Mouse (Mus musculus): ENCODE measurements around the gene Gal3st2.
"Not testable (repeated sequence)": the region's sequence is repeated elsewhere in the genome, so short reads cannot be mapped to it uniquely, and the experiment has no call there.

Gene Gal3st2

DNA sequence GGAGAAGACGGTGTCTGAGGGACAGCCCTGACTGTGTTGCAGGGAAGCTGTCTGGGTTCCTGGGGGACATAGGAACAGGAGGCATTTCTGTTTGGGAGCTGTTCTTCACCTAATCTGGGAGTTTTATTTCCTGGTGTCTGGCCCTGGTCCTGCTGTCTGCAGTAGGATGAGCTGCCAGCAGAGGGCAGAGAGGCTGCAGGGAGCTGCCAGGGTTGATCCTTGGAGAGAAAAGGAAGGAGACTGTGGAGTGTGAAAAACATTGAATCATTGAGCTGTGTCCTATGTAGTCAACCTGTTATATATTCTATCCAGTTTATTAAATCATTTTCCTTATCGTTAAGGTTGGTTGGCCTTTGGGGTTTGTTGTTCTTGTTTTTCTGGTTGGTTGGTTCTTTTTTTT lies 50.8 kb downstream of the Gal3st2 start:
- H3K36me3 ChIP-seq (ENCODE audit: control insufficient read depth, insufficient read depth, low read length, poor library complexity, severe bottlenecking); DNase-seq (ENCODE audit: low read depth, low spot score); H3K27me3 ChIP-seq (ENCODE audit: control insufficient read depth, insufficient read depth, low read length, poor library complexity, severe bottlenecking): not testable (repeated sequence)

DNA sequence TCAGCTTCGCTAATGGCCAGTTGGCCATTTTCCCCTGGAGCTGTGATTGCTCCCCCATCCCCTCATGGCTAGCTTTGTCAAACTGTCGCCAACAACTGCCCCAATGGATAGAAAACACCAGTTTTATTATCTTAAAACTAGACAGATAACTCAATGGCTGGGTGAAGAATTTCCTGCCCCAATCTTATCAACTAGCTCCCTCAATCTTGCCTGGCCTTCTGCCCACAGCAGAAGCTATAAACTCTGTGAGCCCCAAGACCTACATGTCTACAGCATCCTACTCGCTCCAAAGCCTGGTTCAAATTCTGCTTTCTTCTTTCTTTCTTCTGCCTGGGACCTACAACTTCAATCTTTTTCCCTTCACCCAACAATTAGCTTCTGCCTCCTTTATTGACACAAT lies 56.1 kb downstream of the Gal3st2 start:
- not testable (repeated sequence) for H3K27me3 ChIP-seq (ENCODE audit: control insufficient read depth, insufficient read depth, low read length, poor library complexity, severe bottlenecking); H3K36me3 ChIP-seq (ENCODE audit: control insufficient read depth, insufficient read depth, low read length, poor library complexity, severe bottlenecking); DNase-seq (ENCODE audit: low read depth, low spot score)

DNA sequence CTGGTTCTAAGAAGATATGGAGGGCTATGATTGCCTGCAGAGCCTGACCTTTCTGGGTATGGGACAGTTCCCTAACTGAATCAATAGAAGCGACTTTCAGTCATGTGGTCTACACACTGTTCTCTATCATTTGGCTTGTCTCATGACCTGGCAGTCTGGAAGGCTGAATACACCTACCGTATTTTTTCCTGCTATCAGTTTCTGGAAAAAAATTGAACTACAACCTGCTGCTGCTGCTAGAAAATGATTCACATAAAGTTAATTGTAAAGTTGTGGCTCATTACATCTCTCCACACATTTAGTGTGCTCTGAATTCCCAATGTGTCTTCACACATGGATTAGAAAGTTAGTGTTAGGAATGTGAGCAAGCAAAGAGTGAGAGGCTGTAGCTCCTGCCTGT lies 56.9 kb downstream of the Gal3st2 start, which contains the start of gene Gal3st2b:
Gene Gal3st2b, plus strand, starts transcription at position 301 of the 400 bp plus-strand sequence.
- not testable (repeated sequence) for H3K27me3 ChIP-seq (ENCODE audit: control insufficient read depth, insufficient read depth, low read length, poor library complexity, severe bottlenecking); H3K36me3 ChIP-seq (ENCODE audit: control insufficient read depth, insufficient read depth, low read length, poor library complexity, severe bottlenecking); DNase-seq (ENCODE audit: low read depth, low spot score)

DNA sequence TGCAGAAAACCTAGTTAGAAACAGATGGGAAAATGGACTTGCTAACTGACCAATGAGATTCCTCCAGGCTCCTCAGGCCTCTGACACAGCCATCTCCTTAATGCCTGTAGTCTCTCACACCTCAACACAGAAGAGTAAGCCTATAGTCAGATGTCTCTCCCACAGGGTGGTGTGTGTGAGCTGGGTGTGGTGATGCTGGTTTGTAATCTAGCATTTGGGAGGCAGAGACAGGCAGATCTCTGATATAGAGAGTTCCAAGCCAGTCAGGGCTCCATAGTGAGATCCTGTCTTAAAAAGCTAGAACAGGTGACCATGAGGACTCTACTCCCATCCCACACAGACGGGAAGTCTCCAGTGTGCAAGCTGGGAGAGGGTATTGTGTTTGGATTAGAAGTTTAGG lies 57.7 kb downstream of the Gal3st2 start:
- not testable (repeated sequence) for H3K36me3 ChIP-seq (ENCODE audit: control insufficient read depth, insufficient read depth, low read length, poor library complexity, severe bottlenecking); H3K27me3 ChIP-seq (ENCODE audit: control insufficient read depth, insufficient read depth, low read length, poor library complexity, severe bottlenecking); DNase-seq (ENCODE audit: low read depth, low spot score)

DNA sequence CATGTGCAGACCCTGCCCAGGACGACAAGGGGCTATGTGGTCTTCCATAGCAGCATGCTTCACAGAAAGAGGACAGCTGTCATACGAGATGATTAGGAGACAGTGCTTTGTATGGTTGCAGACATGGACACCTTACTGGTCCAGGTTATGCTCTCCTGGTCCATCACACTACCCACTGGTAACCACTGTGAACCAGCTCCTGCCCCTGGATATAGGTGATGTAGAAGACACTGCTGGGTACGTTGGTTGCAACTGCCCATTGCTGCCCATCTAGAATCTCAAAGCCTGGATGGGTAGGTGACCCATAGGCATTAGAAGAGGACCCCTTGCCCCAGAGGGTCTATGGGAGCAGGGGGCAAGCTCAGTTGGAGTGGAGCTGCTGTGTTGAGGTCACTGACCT lies 58.2 kb downstream of the Gal3st2 start:
- H3K27me3 ChIP-seq (ENCODE audit: control insufficient read depth, insufficient read depth, low read length, poor library complexity, severe bottlenecking); DNase-seq (ENCODE audit: low read depth, low spot score); H3K36me3 ChIP-seq (ENCODE audit: control insufficient read depth, insufficient read depth, low read length, poor library complexity, severe bottlenecking): not testable (repeated sequence)

DNA sequence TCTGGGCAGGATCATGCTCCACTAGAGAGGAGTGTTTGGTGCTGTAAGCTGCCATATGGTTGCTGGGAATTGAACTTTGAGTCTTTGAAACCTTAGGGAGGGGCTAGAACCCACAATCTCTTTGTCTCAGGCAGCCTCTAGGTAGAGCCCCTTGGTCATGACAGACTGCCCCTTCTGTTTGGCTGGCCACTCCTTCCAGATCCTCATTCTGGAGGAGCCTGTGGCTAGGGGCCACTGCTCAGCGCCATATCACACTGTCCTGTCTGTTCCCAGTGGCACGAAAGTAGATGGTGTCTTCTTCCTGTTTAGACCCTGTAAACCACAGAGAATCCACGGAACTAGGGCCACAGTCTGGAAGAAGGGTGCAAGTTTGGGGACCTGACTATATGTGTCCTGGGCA lies 61.5 kb downstream of the Gal3st2 start:
- not testable (repeated sequence) for H3K36me3 ChIP-seq (ENCODE audit: control insufficient read depth, insufficient read depth, low read length, poor library complexity, severe bottlenecking); DNase-seq (ENCODE audit: low read depth, low spot score); H3K27me3 ChIP-seq (ENCODE audit: control insufficient read depth, insufficient read depth, low read length, poor library complexity, severe bottlenecking)

DNA sequence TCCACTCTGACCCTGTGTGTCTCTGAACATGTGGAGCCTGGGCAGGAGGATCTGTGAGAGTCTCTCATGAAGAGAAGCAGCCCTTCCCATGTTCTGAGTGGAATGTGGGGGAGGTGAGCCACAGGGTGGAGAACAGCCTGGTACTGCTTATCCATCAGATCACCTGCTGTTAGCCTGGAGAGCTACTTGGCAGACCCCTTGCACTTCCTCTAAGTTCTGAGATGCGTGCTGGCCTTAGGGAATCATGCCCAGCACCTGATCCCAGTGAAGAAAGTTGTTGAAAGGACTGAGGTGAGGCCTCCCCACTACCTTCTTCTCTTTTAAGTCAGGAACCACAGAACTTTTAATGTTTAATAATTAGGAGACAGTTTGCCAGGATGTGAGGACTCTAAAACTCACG lies 62.0 kb downstream of the Gal3st2 start:
- not testable (repeated sequence) for DNase-seq (ENCODE audit: low read depth, low spot score); H3K27me3 ChIP-seq (ENCODE audit: control insufficient read depth, insufficient read depth, low read length, poor library complexity, severe bottlenecking); H3K36me3 ChIP-seq (ENCODE audit: control insufficient read depth, insufficient read depth, low read length, poor library complexity, severe bottlenecking)

Data from splenic B cell, adult 2 months (primary cell).